Mouse (Mus musculus) stomach, embryonic 16.5 days (tissue): ENCODE results near the gene Zfp385a. TPM values are rescaled to one million over a fixed set of nuclear protein-coding genes. Genes with fewer than 3 reads are reported as not detected.

Source experiments
- ATAC-seq: fragments of 200-750 bp; cut with Nextera tagmentation; 2 replicates; pipeline ENCODE4 v1.8.0; 2017; ENCODE audit warnings: moderate number of reproducible peaks, moderate TSS enrichment; ENCODE audit not compliant: insufficient read depth, low FRiP score
- H3K27ac ChIP-seq: fragments of 300-500 bp; sonication (generic); 2 replicates; pipeline ENCODE4 v1.5.1; 2014; ENCODE audit warnings: low read length
- H3K27me3 ChIP-seq: fragments of 300-500 bp; sonication (generic); 2 replicates; pipeline ENCODE4 v1.6.1; 2014; ENCODE audit warnings: low read length, control low read depth, mixed read lengths; ENCODE audit not compliant: control insufficient read depth, insufficient read depth
- H3K36me3 ChIP-seq: fragments of 300-500 bp; sonication (generic); 2 replicates; pipeline ENCODE4 v1.6.1; 2014; ENCODE audit warnings: low read length; ENCODE audit not compliant: control insufficient read depth, insufficient read depth
- H3K4me1 ChIP-seq: fragments of 300-500 bp; sonication (generic); 2 replicates; pipeline ENCODE4 v1.6.1; 2014; ENCODE audit warnings: low read length, control low read depth, mixed read lengths; ENCODE audit not compliant: control insufficient read depth, insufficient read depth
- H3K4me2 ChIP-seq: fragments of 300-500 bp; sonication (generic); 2 replicates; pipeline ENCODE4 v1.6.1; 2014; ENCODE audit warnings: low read depth, low read length, mixed read lengths
- H3K4me3 ChIP-seq: fragments of 300-500 bp; sonication (generic); replicated peaks from 2 replicates; pipeline ENCODE4 v1.5.1; 2014; ENCODE audit warnings: mild to moderate bottlenecking, low read length
- H3K9ac ChIP-seq: fragments of 300-500 bp; sonication (generic); 2 replicates; pipeline ENCODE4 v1.6.1; 2014; ENCODE audit warnings: low read length
- H3K9me3 ChIP-seq: fragments of 300-500 bp; sonication (generic); replicated peaks from 2 replicates; pipeline ENCODE4 v1.6.1; 2016; ENCODE audit warnings: low read length, control low read depth; ENCODE audit not compliant: control insufficient read depth
- WGBS: fragments of 180-500 bp; shearing (Covaris S2); extraction: QIAGEN DNeasy Blood & Tissue Kit; methylation state at CpG from one replicate; pipeline ENCODE4 v1.1.7; 2014; 5-methylcytosine and 5-hydroxymethylcytosine counted together
- polyA plus RNA-seq: library from polyadenylated mRNA; unstranded; fragments of >200 nt; fragmentation: Nextera tagmentation; extraction: Ambion mirVana; gene quantifications from 2 replicates; pipeline ENCODE4 v1.2.1, GENCODE M21; 2015

Zfp385a gene
- polyA plus RNA-seq, 1 experiment from 2014 or later: 6.9 TPM

DNA sequence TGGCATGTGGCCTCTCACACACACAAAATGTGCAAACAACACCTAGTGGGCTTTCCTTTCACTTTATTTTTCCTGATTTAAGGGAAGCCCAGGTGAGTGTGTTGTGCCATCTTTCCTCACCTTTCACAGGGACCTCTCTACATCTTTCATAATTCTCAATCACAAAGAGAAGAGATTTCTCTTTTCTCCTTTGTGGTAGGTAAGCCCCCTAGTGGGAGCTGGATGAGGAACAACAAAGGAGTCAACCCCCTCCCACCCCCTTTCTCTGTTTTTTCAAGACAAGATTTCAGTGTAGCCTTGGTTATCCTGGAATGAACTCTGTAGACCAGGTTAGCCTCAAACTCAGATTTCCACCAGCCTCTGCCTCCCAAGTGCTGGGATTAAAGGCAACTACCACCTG lies 3.7 kb upstream of the Zfp385a start:
- Histone ChIP-seq H3K4me2 (no peak overlapping the region), H3K9me3 (no peaks in the 10 kb centered on the region), H3K4me1 (no peaks in the 10 kb centered on the region), H3K27me3 (peaks cover 7% of the 10 kb centered on the region; the same call in 1 of the 2 replicates), H3K27ac (no peak overlapping the region), H3K4me3 (no peak overlapping the region), H3K9ac (no peak overlapping the region), H3K36me3 (peaks cover 3% of the 10 kb centered on the region; the same call in 1 of the 2 replicates)
- no peak for ATAC-seq

DNA sequence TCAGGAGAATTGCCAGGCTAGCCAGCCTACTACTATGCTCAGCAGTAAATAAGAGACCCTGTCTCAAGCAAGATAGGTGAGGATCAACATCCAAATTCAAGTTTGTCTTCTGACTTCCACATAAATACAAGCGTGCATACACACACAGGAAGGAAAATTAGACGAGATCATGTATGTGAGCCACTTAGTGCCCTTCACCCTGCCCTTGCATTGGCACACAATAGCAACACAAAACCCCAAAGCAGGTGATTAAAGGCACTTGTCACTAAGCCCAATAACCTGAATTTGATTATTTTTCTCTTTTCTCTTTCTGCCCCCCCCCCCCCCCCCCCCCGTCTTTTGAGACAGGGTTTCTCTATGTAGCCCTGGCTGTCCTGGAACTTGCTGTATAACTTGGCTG lies 3.1 kb upstream of the Zfp385a start:
- peaks cover 7% of the 10 kb centered on the region; the same call in 1 of the 2 replicates for H3K27me3 ChIP-seq
- H3K4me3 ChIP-seq: no peak overlapping the region
- H3K9ac ChIP-seq: no peak overlapping the region
- ATAC-seq: no peak
- H3K9me3 ChIP-seq: no peaks in the 10 kb centered on the region
- H3K27ac ChIP-seq: no peak overlapping the region
- H3K4me1 ChIP-seq: no peaks in the 10 kb centered on the region
- H3K4me2 ChIP-seq: no peak overlapping the region
- 51% methylated on average over 3 of the region's 3 CpGs for WGBS
- peaks cover 3% of the 10 kb centered on the region; the same call in 1 of the 2 replicates for H3K36me3 ChIP-seq

DNA sequence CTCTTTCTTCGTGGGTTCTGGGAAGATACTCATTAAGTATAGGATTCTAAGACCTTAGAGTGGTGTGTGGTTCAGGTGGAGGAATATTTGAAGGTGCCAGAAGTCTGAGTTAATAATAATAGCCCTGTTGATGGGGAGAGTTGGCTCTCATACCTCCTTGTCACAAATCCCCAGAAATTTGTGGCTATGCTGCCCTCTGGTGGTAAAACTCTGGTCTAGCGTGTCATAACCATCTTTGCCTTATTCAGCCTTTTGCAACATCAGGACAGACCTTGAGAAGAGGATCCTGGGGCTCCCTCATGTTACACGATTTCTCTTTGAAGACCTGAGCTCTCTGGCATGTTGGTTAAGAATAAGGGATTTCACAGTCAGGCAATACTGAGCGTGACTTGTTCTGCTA lies 2.5 kb upstream of the Zfp385a start:
- H3K27ac ChIP-seq: no peak overlapping the region
- WGBS: 24% methylated on average over 4 of the region's 4 CpGs
- H3K36me3 ChIP-seq: peaks cover 3% of the 10 kb centered on the region; the same call in 1 of the 2 replicates
- H3K4me2 ChIP-seq: no peak overlapping the region
- H3K9ac ChIP-seq: no peak overlapping the region
- ATAC-seq: no peak
- H3K9me3 ChIP-seq: no peaks in the 10 kb centered on the region
- H3K4me1 ChIP-seq: no peaks in the 10 kb centered on the region
- no peak overlapping the region for H3K4me3 ChIP-seq
- peaks cover 7% of the 10 kb centered on the region; the same call in 1 of the 2 replicates for H3K27me3 ChIP-seq

DNA sequence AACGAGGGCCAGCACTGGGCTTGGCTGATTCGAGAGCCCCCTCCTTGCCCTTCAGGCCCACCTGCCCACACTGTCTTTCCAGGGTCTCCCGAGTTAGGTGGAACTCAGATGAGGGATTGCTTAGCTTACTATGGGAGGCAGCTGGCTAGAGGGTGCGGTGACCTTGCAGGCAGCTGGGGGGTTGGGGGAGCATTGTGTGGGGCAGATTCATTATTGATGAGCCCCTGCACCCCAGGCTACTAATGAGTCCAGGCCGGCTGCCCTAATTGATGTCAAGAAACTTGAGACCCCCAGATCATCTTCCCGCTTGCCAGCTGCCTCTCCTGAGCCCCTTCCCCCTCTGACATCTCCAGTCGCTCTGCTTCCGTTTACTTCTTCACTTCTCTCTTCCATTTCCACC lies 1.7 kb upstream of the Zfp385a start:
- Histone ChIP-seq H3K9ac (no peak overlapping the region), H3K27me3 (peaks cover 7% of the 10 kb centered on the region; the same call in 1 of the 2 replicates), H3K27ac (no peak overlapping the region), H3K9me3 (no peaks in the 10 kb centered on the region), H3K36me3 (peaks cover 3% of the 10 kb centered on the region; the same call in 1 of the 2 replicates), H3K4me2 (no peak overlapping the region), H3K4me1 (no peaks in the 10 kb centered on the region), H3K4me3 (no peak overlapping the region)
- WGBS: 54% methylated on average over 8 of the region's 8 CpGs
- no peak for ATAC-seq

DNA sequence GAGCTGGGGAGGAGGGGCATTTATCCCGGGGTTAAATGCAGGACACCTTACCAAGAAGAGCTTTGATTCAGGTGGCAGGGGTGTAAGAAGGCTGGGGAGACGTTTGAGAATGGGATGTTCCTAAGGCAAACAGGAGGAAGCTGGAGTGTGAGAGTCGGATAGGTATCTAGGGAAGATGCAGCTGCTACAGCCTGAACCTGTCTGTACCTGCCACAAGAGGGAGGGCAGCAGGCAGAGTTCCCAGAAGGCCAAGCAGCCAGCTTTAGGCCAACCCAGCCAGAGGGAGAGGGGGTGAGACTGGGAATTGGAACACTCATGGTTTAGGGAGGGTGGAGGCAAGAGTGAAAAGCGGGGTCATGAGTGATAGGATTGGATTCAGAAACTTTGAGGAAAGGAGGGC lies 893 bp upstream of the Zfp385a start:
- H3K27ac ChIP-seq: no peak overlapping the region
- no peak overlapping the region for H3K4me3 ChIP-seq
- peaks cover 3% of the 10 kb centered on the region; the same call in 1 of the 2 replicates for H3K36me3 ChIP-seq
- no peaks in the 10 kb centered on the region for H3K9me3 ChIP-seq
- H3K4me2 ChIP-seq: peak overlapping the region; percentile 94
- H3K27me3 ChIP-seq: peaks cover 7% of the 10 kb centered on the region; the same call in 1 of the 2 replicates
- WGBS: 27% methylated on average over 4 of the region's 4 CpGs
- H3K4me1 ChIP-seq: peaks cover 1% of the 10 kb centered on the region; the same call in 1 of the 2 replicates
- no peak overlapping the region for H3K9ac ChIP-seq
- no peak for ATAC-seq

DNA sequence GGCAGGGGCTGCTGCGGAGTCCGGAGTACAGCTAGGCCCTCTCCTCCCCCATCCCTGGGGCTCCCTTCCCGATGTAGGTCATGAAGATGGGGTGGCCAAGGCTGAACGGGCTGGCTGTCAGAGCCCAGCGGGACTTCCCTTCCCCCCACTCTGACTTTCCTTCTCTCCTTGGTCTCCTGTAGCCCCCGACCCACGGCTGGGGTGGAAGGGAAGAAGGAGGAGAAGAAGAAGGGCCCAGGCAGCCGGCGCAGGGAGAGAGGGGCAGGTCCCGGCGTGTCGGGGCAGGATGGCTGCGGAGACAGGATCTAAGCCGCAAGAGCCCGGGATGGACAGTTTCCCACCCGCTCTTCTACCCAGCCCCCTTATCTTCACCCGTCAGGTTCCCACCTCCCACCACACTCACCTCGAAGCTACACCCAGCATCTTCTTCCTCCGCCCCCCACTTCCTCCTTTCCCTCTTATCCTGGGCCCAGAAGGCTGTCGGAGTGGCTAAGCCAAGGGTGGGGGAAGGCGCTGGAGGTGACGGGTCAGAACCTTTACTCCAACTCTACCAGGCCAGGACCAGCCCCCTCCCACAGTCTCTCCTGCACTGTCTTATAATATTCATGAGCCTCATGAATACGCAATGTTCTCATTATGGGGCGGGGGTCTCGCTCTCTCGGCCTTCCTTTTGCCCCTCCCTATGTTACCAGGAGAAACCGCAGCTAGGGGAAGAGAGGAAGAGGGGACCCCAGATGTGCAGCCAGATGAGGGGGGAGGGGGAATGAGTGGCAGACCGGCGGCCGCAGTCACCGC lies 530 bp downstream of the Zfp385a start:
- H3K27ac ChIP-seq: no peak overlapping the region
- peak; percentile 20; the same call in 1 of the 2 replicates for ATAC-seq
- H3K9me3 ChIP-seq: no peaks in the 10 kb centered on the region
- H3K4me1 ChIP-seq: peaks cover 6% of the 10 kb centered on the region; the same call in 1 of the 2 replicates
- H3K4me3 ChIP-seq: peak overlapping the region; percentile 61
- no peaks in the 10 kb centered on the region for H3K36me3 ChIP-seq
- peak overlapping the region; percentile 73 for H3K9ac ChIP-seq
- peaks cover 7% of the 10 kb centered on the region; the same call in 1 of the 2 replicates for H3K27me3 ChIP-seq
- WGBS: 9% methylated on average over 30 of the region's 31 CpGs
- H3K4me2 ChIP-seq: peak overlapping the region; percentile 94

DNA sequence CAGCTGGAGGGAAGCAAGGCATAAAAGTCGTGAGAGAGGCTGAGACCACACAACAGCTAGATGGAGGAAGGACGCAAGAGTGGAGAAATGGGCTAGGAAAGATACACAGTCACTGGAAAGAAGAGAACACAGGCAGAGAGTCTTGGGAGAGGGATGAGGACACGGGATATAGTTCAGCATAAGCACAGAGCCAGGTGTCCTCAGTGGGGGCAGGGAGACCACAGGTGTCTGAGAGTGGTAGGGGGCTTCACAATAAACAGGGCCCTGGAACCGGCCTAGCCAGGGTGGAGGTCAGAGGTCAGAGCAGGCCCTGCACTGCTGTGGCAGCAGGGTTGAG lies 1.1 kb downstream of the Zfp385a start:
- H3K27ac ChIP-seq: no peak overlapping the region
- H3K4me1 ChIP-seq: peaks cover 11% of the 10 kb centered on the region
- no peaks in the 10 kb centered on the region for H3K36me3 ChIP-seq
- no peaks in the 10 kb centered on the region for H3K9me3 ChIP-seq
- peak overlapping the region; percentile 61 for H3K4me3 ChIP-seq
- 47% methylated on average over 4 of the region's 4 CpGs for WGBS
- H3K27me3 ChIP-seq: peaks cover 7% of the 10 kb centered on the region; the same call in 1 of the 2 replicates
- ATAC-seq: no peak
- peak overlapping the region; percentile 94 for H3K4me2 ChIP-seq
- peak overlapping the region; percentile 73; the same call in 1 of the 2 replicates for H3K9ac ChIP-seq

DNA sequence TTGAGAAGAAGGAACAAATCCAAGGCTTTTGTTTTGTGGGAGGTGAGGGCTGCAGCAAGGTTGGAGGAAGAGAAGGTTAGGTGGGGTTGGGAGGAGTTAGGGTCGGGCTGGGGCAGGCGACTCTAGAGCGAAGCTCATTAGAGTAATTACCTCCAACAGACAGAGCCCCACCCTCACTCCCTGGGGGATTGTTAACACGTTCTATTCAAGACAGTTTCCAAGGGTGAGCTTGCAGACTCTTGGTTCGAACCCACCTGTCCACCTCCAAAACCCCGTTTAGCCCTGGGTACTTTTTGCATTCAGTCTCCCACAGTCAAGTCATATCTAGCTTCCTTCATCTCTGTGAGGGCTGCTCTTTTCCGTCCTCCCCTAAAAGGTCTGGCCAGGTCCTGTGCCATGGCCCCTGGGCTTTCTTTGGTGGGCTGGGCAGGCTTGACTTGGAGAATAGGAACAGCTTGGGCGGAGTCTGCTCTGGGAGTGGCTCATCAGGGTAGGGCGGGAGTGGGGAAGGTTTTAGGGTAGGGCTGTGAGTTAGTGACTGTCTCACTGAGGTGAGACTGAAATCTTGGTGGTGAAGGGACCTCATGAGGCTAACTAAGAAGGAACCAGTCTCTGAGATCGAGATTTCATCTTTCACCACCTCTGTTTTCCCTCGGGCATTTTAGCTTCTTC lies 2.8 kb downstream of the Zfp385a start:
- 28% methylated on average over 11 of the region's 11 CpGs for WGBS
- Histone ChIP-seq H3K27ac (peak overlapping the region; percentile 50), H3K9me3 (no peaks in the 10 kb centered on the region), H3K9ac (no peak overlapping the region), H3K4me2 (no peak overlapping the region), H3K4me3 (no peak overlapping the region), H3K36me3 (no peaks in the 10 kb centered on the region), H3K27me3 (peaks cover 7% of the 10 kb centered on the region; the same call in 1 of the 2 replicates), H3K4me1 (peaks cover 11% of the 10 kb centered on the region)
- ATAC-seq: no peak
